Mouse (Mus musculus) CH12.LX (cell line): Measurements from ENCODE around the gene Odf3l2. TPM values are rescaled to one million over a fixed set of nuclear protein-coding genes. Genes with fewer than 3 reads are reported as not detected.
A peak's percentile ranks its signal among the peaks of the same experiment; 100 is the strongest.

Source experiments
- DNase-seq: peaks from one replicate; pipeline ENCODE4 v3.0.0-alpha.2; 2013; ENCODE audit errors: extremely low read depth
- H3K27ac ChIP-seq: 2 replicates; pipeline ENCODE4 v1.5.1; 2012; ENCODE audit warnings: low read depth, mild to moderate bottlenecking, control low read depth, moderate library complexity; ENCODE audit not compliant: insufficient read depth
- H3K27me3 ChIP-seq: replicated peaks from 2 replicates; pipeline ENCODE3; 2012; ENCODE audit warnings: inconsistent platforms
- H3K36me3 ChIP-seq, 2 experiments: replicated peaks in 1 of 2; 2 replicates each; pipeline versions ENCODE3 to v1.6.1; 2012; ENCODE audit warnings: inconsistent platforms in 1 of 2, low read length in 1 of 2, mild to moderate bottlenecking in 1 of 2, mixed read lengths in 1 of 2, moderate library complexity in 1 of 2; ENCODE audit not compliant: control insufficient read depth in 1 of 2, insufficient read depth in 1 of 2
- H3K4me1 ChIP-seq, 2 experiments: 2 replicates each; pipeline ENCODE4 v1.6.1; 2012; ENCODE audit warnings: inconsistent platforms in 1 of 2, moderate library complexity in 1 of 2; ENCODE audit not compliant: insufficient read depth in 2 of 2, control insufficient read depth in 1 of 2
- H3K4me2 ChIP-seq: 2 replicates; pipeline ENCODE4 v1.6.1; 2012; ENCODE audit warnings: low read depth, mild to moderate bottlenecking, control low read depth; ENCODE audit not compliant: poor library complexity, insufficient read depth, severe bottlenecking
- H3K4me3 ChIP-seq, 3 experiments: fragments of 150-350 bp in 1 of 3; sonication (generic) in 1 of 3; replicated peaks in 1 of 3; 2 replicates each; pipeline versions ENCODE3 to v1.5.1; 2011 to 2012; ENCODE audit warnings: low read depth in 2 of 3, low read length in 2 of 3, mild to moderate bottlenecking in 2 of 3, moderate library complexity in 2 of 3, control low read depth in 1 of 3, improper control_type of control experiment in 1 of 3, inconsistent platforms in 1 of 3, mixed read lengths in 1 of 3; ENCODE audit not compliant: poor library complexity in 1 of 3
- H3K79me2 ChIP-seq: replicated peaks from 2 replicates; pipeline ENCODE4 v1.6.1; 2012; ENCODE audit warnings: mild to moderate bottlenecking, moderate library complexity; ENCODE audit not compliant: control insufficient read depth, poor library complexity, insufficient read depth, severe bottlenecking; ENCODE audit errors: extremely low read depth
- H3K9ac ChIP-seq: 2 replicates; pipeline ENCODE4 v1.6.1; 2012; ENCODE audit warnings: low read depth, mild to moderate bottlenecking, control low read depth, moderate library complexity; ENCODE audit not compliant: insufficient read depth
- H3K9me3 ChIP-seq: replicated peaks from 2 replicates; pipeline ENCODE3; 2012; ENCODE audit warnings: low read length, inconsistent platforms, mixed read lengths
- BHLHE40 ChIP-seq: IDR thresholded peaks from 2 replicates; pipeline ENCODE4 v1.6.1; 2011; ENCODE audit warnings: mild to moderate bottlenecking, low read depth, low read length, improper control_type of control experiment
- CHD1 ChIP-seq: IDR thresholded peaks from 2 replicates; pipeline ENCODE4 v1.6.1; 2012; ENCODE audit warnings: low read depth, low read length, improper control_type of control experiment, inconsistent platforms
- CHD2 ChIP-seq: IDR thresholded peaks from 2 replicates; pipeline ENCODE4 v1.6.1; 2011; ENCODE audit warnings: low read length, improper control_type of control experiment
- CTCF ChIP-seq, 2 experiments: IDR thresholded peaks in 1 of 2; conservative IDR thresholded peaks in 1 of 2; 2 replicates each; pipeline ENCODE4 v1.5.1; 2011 to 2012; ENCODE audit warnings: low read depth in 2 of 2, low read length in 2 of 2, improper control_type of control experiment in 1 of 2, inconsistent platforms in 1 of 2, mild to moderate bottlenecking in 1 of 2, moderate library complexity in 1 of 2
- E2F4 ChIP-seq: IDR thresholded peaks from 2 replicates; pipeline ENCODE4 v1.6.1; 2011; ENCODE audit warnings: low read depth, low read length, improper control_type of control experiment; ENCODE audit not compliant: insufficient replicate concordance
- ELF1 ChIP-seq: IDR thresholded peaks from 2 replicates; pipeline ENCODE4 v1.6.1; 2014; ENCODE audit warnings: low read depth, mild to moderate bottlenecking, inconsistent platforms, low read length, improper control_type of control experiment
- EP300 ChIP-seq: IDR thresholded peaks from 2 replicates; pipeline ENCODE4 v1.6.1; 2011; ENCODE audit warnings: low read length, improper control_type of control experiment
- ETS1 ChIP-seq: conservative IDR thresholded peaks from 2 replicates; pipeline ENCODE4 v1.6.1; 2012; ENCODE audit warnings: low read depth, mild to moderate bottlenecking, inconsistent platforms, low read length, improper control_type of control experiment, moderate library complexity
- GABPA ChIP-seq: IDR thresholded peaks from 2 replicates; pipeline ENCODE4 v1.6.1; 2012; ENCODE audit warnings: low read depth, low read length, improper control_type of control experiment, inconsistent platforms; ENCODE audit not compliant: insufficient replicate concordance
- HCFC1 ChIP-seq: IDR thresholded peaks from 2 replicates; pipeline ENCODE4 v1.6.1; 2012; ENCODE audit warnings: low read depth, mild to moderate bottlenecking, inconsistent platforms, low read length, improper control_type of control experiment
- IRF4 ChIP-seq: IDR thresholded peaks from 2 replicates; pipeline ENCODE4 v1.6.1; 2014; ENCODE audit warnings: low read depth, mild to moderate bottlenecking, inconsistent platforms, low read length, improper control_type of control experiment
- JUN ChIP-seq: IDR thresholded peaks from 2 replicates; pipeline ENCODE4 v1.6.1; 2011; ENCODE audit warnings: low read depth, mild to moderate bottlenecking, low read length, improper control_type of control experiment, moderate library complexity; ENCODE audit not compliant: insufficient read depth
- JUND ChIP-seq: conservative IDR thresholded peaks from 2 replicates; pipeline ENCODE4 v1.6.1; 2011; ENCODE audit warnings: low read depth, low read length, improper control_type of control experiment
- KAT2A ChIP-seq: IDR thresholded peaks from 2 replicates; pipeline ENCODE4 v1.6.1; 2012; ENCODE audit warnings: low read length, improper control_type of control experiment, inconsistent platforms; ENCODE audit not compliant: insufficient replicate concordance
- MAFK ChIP-seq: IDR thresholded peaks from 2 replicates; pipeline ENCODE4 v1.6.1; 2011; ENCODE audit warnings: low read length, improper control_type of control experiment; ENCODE audit not compliant: insufficient replicate concordance
- MAX ChIP-seq: IDR thresholded peaks from 2 replicates; pipeline ENCODE4 v1.6.1; 2011; ENCODE audit warnings: low read length, improper control_type of control experiment
- MAZ ChIP-seq: IDR thresholded peaks from 2 replicates; pipeline ENCODE4 v1.6.1; 2012; ENCODE audit warnings: low read depth, mild to moderate bottlenecking, inconsistent platforms, low read length, improper control_type of control experiment, moderate library complexity
- MEF2A ChIP-seq: IDR thresholded peaks from 2 replicates; pipeline ENCODE4 v1.6.1; 2014; ENCODE audit warnings: low read depth, mild to moderate bottlenecking, inconsistent platforms, low read length, improper control_type of control experiment, borderline replicate concordance
- MXI1 ChIP-seq: IDR thresholded peaks from 2 replicates; pipeline ENCODE4 v1.6.1; 2011; ENCODE audit warnings: mild to moderate bottlenecking, low read depth, low read length, improper control_type of control experiment
- MYC ChIP-seq: IDR thresholded peaks from 2 replicates; pipeline ENCODE4 v1.6.1; 2011; ENCODE audit warnings: low read depth, mild to moderate bottlenecking, improper control_type of control experiment, low read length
- NELFE ChIP-seq: IDR thresholded peaks from 2 replicates; pipeline ENCODE4 v1.6.1; 2011; ENCODE audit warnings: low read depth, low read length, improper control_type of control experiment
- NRF1 ChIP-seq: IDR thresholded peaks from 2 replicates; pipeline ENCODE4 v1.6.1; 2014; ENCODE audit warnings: low read depth, mild to moderate bottlenecking, inconsistent platforms, low read length, improper control_type of control experiment, moderate library complexity
- PAX5 ChIP-seq: IDR thresholded peaks from 2 replicates; pipeline ENCODE4 v1.6.1; 2012; ENCODE audit warnings: low read length, inconsistent platforms, mixed read lengths
- POLR2A ChIP-seq: IDR thresholded peaks from 2 replicates; pipeline ENCODE4 v1.6.1; 2011; ENCODE audit warnings: low read depth, mild to moderate bottlenecking, improper control_type of control experiment, low read length
- POLR2AphosphoS2 ChIP-seq: IDR thresholded peaks from 2 replicates; pipeline ENCODE4 v1.6.1; 2011; ENCODE audit warnings: low read depth, low read length, improper control_type of control experiment
- RAD21 ChIP-seq: IDR thresholded peaks from 2 replicates; pipeline ENCODE4 v1.6.1; 2011; ENCODE audit warnings: low read depth, mild to moderate bottlenecking, low read length, improper control_type of control experiment, moderate library complexity
- RCOR1 ChIP-seq: conservative IDR thresholded peaks from 2 replicates; pipeline ENCODE4 v1.6.1; 2012; ENCODE audit warnings: low read depth, mild to moderate bottlenecking, inconsistent platforms, low read length, improper control_type of control experiment
- SIN3A ChIP-seq: IDR thresholded peaks from 2 replicates; pipeline ENCODE4 v1.6.1; 2012; ENCODE audit warnings: low read length, improper control_type of control experiment, inconsistent platforms
- SMC3 ChIP-seq: IDR thresholded peaks from 2 replicates; pipeline ENCODE4 v1.6.1; 2011; ENCODE audit warnings: low read depth, low read length, improper control_type of control experiment
- TBP ChIP-seq: conservative IDR thresholded peaks from 2 replicates; pipeline ENCODE4 v1.6.1; 2011; ENCODE audit warnings: low read depth, low read length, improper control_type of control experiment
- TCF12 ChIP-seq: IDR thresholded peaks from 2 replicates; pipeline ENCODE4 v1.6.1; 2014; ENCODE audit warnings: low read depth, mild to moderate bottlenecking, inconsistent platforms, low read length, improper control_type of control experiment
- UBTF ChIP-seq: IDR thresholded peaks from 2 replicates; pipeline ENCODE4 v1.6.1; 2012; ENCODE audit warnings: low read depth, mild to moderate bottlenecking, inconsistent platforms, low read length, improper control_type of control experiment, moderate library complexity
- USF1 ChIP-seq: IDR thresholded peaks from 2 replicates; pipeline ENCODE4 v1.6.1; 2014; ENCODE audit warnings: low read depth, mild to moderate bottlenecking, inconsistent platforms, low read length, improper control_type of control experiment
- USF2 ChIP-seq: conservative IDR thresholded peaks from 2 replicates; pipeline ENCODE4 v1.6.1; 2011; ENCODE audit warnings: low read depth, low read length, improper control_type of control experiment
- ZC3H11A ChIP-seq: IDR thresholded peaks from 2 replicates; pipeline ENCODE4 v1.6.1; 2012; ENCODE audit warnings: low read depth, mild to moderate bottlenecking, inconsistent platforms, low read length, improper control_type of control experiment
- ZKSCAN1 ChIP-seq: IDR thresholded peaks from 2 replicates; pipeline ENCODE4 v1.6.1; 2012; ENCODE audit warnings: low read depth, inconsistent platforms, low read length, improper control_type of control experiment, borderline replicate concordance
- ZMIZ1 ChIP-seq: IDR thresholded peaks from 2 replicates; pipeline ENCODE4 v1.6.1; 2012; ENCODE audit warnings: low read depth, mild to moderate bottlenecking, inconsistent platforms, low read length, improper control_type of control experiment
- ZNF384 ChIP-seq: IDR thresholded peaks from 2 replicates; pipeline ENCODE4 v1.6.1; 2012; ENCODE audit warnings: low read depth, low read length, improper control_type of control experiment, inconsistent platforms
- dilution Hi-C: fragments of 300-500 bp; cut with MboI; formaldehyde crosslinking; loops from 2 replicates; pipeline ENCODE4 v1.14.3; 2020; ENCODE audit warnings: low sequenced_read_pairs; ENCODE audit not compliant: extremely low pct_unique_long_range_greater_than_20kb, extremely low pct_ligation_motif_present
- in situ Hi-C: fragments of 300-500 bp; cut with MboI; formaldehyde crosslinking; loops from 3 replicates; pipeline ENCODE4 v1.14.3; 2019; ENCODE audit warnings: low sequenced_read_pairs, low pct_ligation_motif_present, low pct_unique_long_range_greater_than_20kb, mixed read lengths
- polyA plus RNA-seq: library from polyadenylated mRNA; unstranded; fragments of >175 nt; gene quantifications from 2 replicates; pipeline ENCODE4 v1.2.1, GENCODE M21; 2012; ENCODE audit warnings: low read depth; ENCODE audit not compliant: insufficient read length
- total RNA-seq, 2 experiments: library from RNA; depleted of rRNA; stranded (reverse); fragments of 300-350 nt in 1 of 2; fragments of >200 nt in 1 of 2; gene quantifications; 2 replicates each; pipeline ENCODE4 v1.2.3; 2012 to 2014

Gene Odf3l2
- total and polyA plus RNA-seq, 3 experiments = not detected

- Histone ChIP-seq H3K79me2 (peaks cover 11% of the 10 kb centered on the region; the same call in 1 of the 2 replicates), H3K36me3 (peaks cover 5 to 36% of the 10 kb centered on the region in 2 experiments), H3K4me1 (peaks cover 28 to 55% of the 10 kb centered on the region in 2 experiments), H3K4me3 (peak within 1 kb of the TSS; percentile 95 to 97 (median 97)), H3K27me3 (no peaks in the 10 kb centered on the region), H3K4me2 (peak within 1 kb of the TSS; percentile 82), H3K9me3 (no peaks in the 10 kb centered on the region), H3K9ac (peak within 1 kb of the TSS; percentile 98), H3K27ac (peak within 1 kb of the TSS; percentile 78)
- TF ChIP-seq JUN (no peak), UBTF (no peak), MAFK (no peak), USF1 (no peak), ELF1 (peak; percentile 79), MAZ (no peak), ZMIZ1 (no peak; the same call in 1 of the 2 replicates), MYC (peak; percentile 23; the same call in 1 of the 2 replicates), ZNF384 (no peak), NRF1 (peak; percentile 88), MXI1 (no peak), CTCF (conservative IDR thresholded peaks at IDR 0.05 in 1 of 2, IDR thresholded peaks at IDR 0.05 in 1 of 2; ENCODE audit: low read depth in 2 of 2, low read length in 2 of 2) (peak; percentile 81 to 93), ZC3H11A (no peak), IRF4 (no peak; the same call in 1 of the 2 replicates), MAX (no peak), HCFC1 (peak; percentile 85), RCOR1 (peak; percentile 100), POLR2A (peak; percentile 77), E2F4 (no peak), CHD1 (no peak), JUND (0 out of 2 replicates have a peak, but pooled peaks have one; percentile 19), POLR2AphosphoS2 (no peak), SIN3A (0 out of 2 replicates have a peak, but pooled peaks have one; percentile 30), TCF12 (peak; percentile 88), RAD21 (peak; percentile 70), NELFE (no peak), SMC3 (peak; percentile 69), EP300 (no peak), CHD2 (no peak), USF2 (no peak), PAX5 (no peak), TBP (no peak), ZKSCAN1 (no peak), GABPA (peak; percentile 5; the same call in 1 of the 2 replicates), KAT2A (peak; percentile 86; the same call in 1 of the 2 replicates), MEF2A (peak; percentile 73; the same call in 1 of the 2 replicates), ETS1 (no peak), BHLHE40 (no peak)
- in situ Hi-C loops = no loop called here
- dilution Hi-C loops = no loop called here
- peak; percentile 88 for DNase-seq
These were observed 23.4 kb upstream of the Odf3l2 start, which contains the start of gene Tpgs1 for GRCm38 (mm10) chr10:79668771-79669575. Tpgs1 (plus strand) TSS chr10:79669369.
